Mouse (Mus musculus) embryonic fibroblast, embryonic 13.5 days (primary cell): ENCODE data around the gene Ildr2.

Experiments used
- CTCF ChIP-seq: IDR thresholded peaks from 2 replicates; pipeline ENCODE4 v1.5.1; 2011; ENCODE audit warnings: mild to moderate bottlenecking, control low read depth, low read length, moderate library complexity, borderline replicate concordance; ENCODE audit not compliant: insufficient read depth
- POLR2A ChIP-seq: IDR thresholded peaks from 2 replicates; pipeline ENCODE4 v1.6.1; 2011; ENCODE audit warnings: low read depth, mild to moderate bottlenecking, control low read depth, low read length, moderate library complexity

DNA sequence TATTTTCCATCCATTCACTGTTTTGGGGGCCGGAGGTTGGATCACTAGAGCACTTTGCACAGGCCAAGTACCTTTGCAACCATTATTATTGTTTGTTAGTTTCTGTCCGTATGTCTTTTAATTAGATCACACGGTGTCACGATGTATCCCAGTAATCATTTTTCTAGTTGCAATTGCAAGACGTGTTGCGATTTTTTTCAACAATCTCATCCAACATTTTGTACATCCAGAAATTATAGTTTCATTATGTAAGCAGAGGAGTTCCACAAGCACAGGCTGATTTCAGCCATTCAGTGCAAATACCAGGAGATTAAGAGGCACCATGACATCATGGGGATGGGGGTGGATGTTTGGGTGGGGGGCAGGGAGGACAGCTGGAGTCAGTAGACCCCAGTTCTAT is 29.5 kb downstream of the Ildr2 start:
- no peak for TF ChIP-seq CTCF
- TF ChIP-seq POLR2A: no peak
